Mouse (Mus musculus) bone marrow macrophage, adult 2 months (primary cell): Measurements from ENCODE around the gene Kcna1.

Source experiments
- CTCF ChIP-seq: IDR thresholded peaks from 2 replicates; pipeline ENCODE4 v1.5.1; 2012; ENCODE audit warnings: low read depth, mild to moderate bottlenecking, low read length, moderate library complexity
- POLR2A ChIP-seq: IDR thresholded peaks from 2 replicates; pipeline ENCODE4 v1.6.1; 2012; ENCODE audit warnings: mild to moderate bottlenecking, low read depth, low read length, borderline replicate concordance

DNA sequence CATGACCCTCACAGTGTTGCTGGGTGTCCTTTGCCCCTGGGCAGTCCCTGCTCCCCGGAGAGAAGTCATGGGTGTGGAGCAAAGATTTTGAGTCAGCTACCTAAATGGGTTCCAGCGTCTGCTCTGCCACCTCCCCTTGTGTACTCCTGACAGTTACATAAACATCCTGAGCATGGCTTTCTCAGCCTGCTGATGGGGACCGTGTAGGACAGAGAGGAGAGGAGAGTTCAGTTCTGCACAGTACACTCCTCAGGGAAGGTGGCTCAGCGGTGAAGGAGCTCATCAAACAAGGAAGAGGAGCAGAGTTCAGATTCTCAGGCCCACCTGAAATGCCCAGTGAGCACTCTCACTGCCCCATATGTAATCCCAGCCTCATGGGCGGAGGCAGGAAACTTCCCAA lies 51.1 kb downstream of the Kcna1 start:
- no peak for TF ChIP-seq POLR2A
- no peak for TF ChIP-seq CTCF
